Mouse (Mus musculus): ENCODE measurements at regions not wholly inside any gene's neighbourhood (a gene's known extent, or its start where the extent isn't known, plus 50 kb on each side); places are given as distances from the start of the nearest gene placed in this dataset.
A peak's percentile ranks its signal among the peaks of the same experiment; 100 is the strongest.

GRCm38 (mm10) chr19:59395739-59396138, 50.2 kb upstream of the Pdzd8 start:
- H3K4me3 ChIP-seq (replicated peaks) = no peak overlapping the region
- H3K36me3 ChIP-seq = no peaks in the 10 kb centered on the region
- H3K27ac ChIP-seq = no peak overlapping the region
- H3K9ac ChIP-seq = no peak overlapping the region
- no peak overlapping the region for H3K4me2 ChIP-seq (replicated peaks)
- H3K27me3 ChIP-seq (replicated peaks) = peaks cover 4% of the 10 kb centered on the region; the same call in 1 of the 2 replicates
- no peak for ATAC-seq
- H3K4me1 ChIP-seq (replicated peaks) = peaks cover 7% of the 10 kb centered on the region
- WGBS = 36% methylated on average over 9 of the region's 9 CpGs
- H3K9me3 ChIP-seq = no peaks in the 10 kb centered on the region

DNA sequence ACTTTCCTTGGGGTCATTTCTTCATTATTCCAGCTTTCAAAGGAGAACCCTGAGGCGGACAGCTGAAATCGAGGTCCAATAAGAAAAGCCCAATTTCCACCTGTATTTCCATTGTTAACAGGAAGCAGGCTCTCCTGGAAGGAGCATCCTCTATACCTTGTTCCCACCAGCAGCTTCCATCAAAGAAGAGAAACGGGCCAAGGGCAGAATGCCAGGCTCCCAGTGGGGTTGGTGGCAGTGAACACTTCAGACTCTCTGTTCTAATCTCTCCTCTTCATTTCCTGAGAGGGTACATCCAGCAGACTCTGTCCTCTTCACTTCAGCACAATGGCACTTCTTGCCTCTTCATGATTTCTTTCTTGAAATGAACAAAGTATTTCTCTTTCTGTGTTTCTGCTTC, 50.9 kb upstream of the Pdzd8 start:
- no peak overlapping the region for H3K9ac ChIP-seq
- H3K9me3 ChIP-seq = no peaks in the 10 kb centered on the region
- H3K27ac ChIP-seq = no peak overlapping the region
- 76% methylated on average over 3 of the region's 3 CpGs for WGBS
- no peaks in the 10 kb centered on the region for H3K36me3 ChIP-seq
- peaks cover 7% of the 10 kb centered on the region for H3K4me1 ChIP-seq (replicated peaks)
- no peak for ATAC-seq
- no peak overlapping the region for H3K4me3 ChIP-seq (replicated peaks)
- H3K4me2 ChIP-seq (replicated peaks) = no peak overlapping the region
- peaks cover 4% of the 10 kb centered on the region; the same call in 1 of the 2 replicates for H3K27me3 ChIP-seq (replicated peaks)

- no peaks in the 10 kb centered on the region for H3K9me3 ChIP-seq
- no peak overlapping the region for H3K9ac ChIP-seq
- H3K4me1 ChIP-seq (replicated peaks) = peaks cover 7% of the 10 kb centered on the region
- H3K27ac ChIP-seq = no peak overlapping the region
- peak; percentile 62 for ATAC-seq
- H3K27me3 ChIP-seq (replicated peaks) = peaks cover 4% of the 10 kb centered on the region; the same call in 1 of the 2 replicates
- 14% methylated on average over 11 of the region's 11 CpGs for WGBS
- H3K4me3 ChIP-seq (replicated peaks) = no peak overlapping the region
- H3K36me3 ChIP-seq = no peaks in the 10 kb centered on the region
- peak overlapping the region; percentile 5; the same call in 1 of the 2 replicates for H3K4me2 ChIP-seq (replicated peaks)
These were observed 54.4 kb upstream of the Pdzd8 start for GRCm38 (mm10) chr19:59399849-59400585.

GRCm38 (mm10) chr19:59401304-59401703, 55.7 kb upstream of the Pdzd8 start:
- ATAC-seq = no peak
- H3K9ac ChIP-seq = no peak overlapping the region
- H3K4me3 ChIP-seq (replicated peaks) = no peak overlapping the region
- no peaks in the 10 kb centered on the region for H3K36me3 ChIP-seq
- 68% methylated on average over 3 of the region's 3 CpGs for WGBS
- no peaks in the 10 kb centered on the region for H3K9me3 ChIP-seq
- no peak overlapping the region for H3K27ac ChIP-seq
- peaks cover 4% of the 10 kb centered on the region; the same call in 1 of the 2 replicates for H3K27me3 ChIP-seq (replicated peaks)
- no peak overlapping the region for H3K4me2 ChIP-seq (replicated peaks)
- H3K4me1 ChIP-seq (replicated peaks) = peaks cover 7% of the 10 kb centered on the region

- Histone ChIP-seq H3K4me1 (replicated peaks) (peaks cover 7% of the 10 kb centered on the region), H3K9ac (no peak overlapping the region), H3K4me3 (replicated peaks) (no peak overlapping the region), H3K36me3 (no peaks in the 10 kb centered on the region), H3K27ac (no peak overlapping the region), H3K27me3 (replicated peaks) (peaks cover 4% of the 10 kb centered on the region; the same call in 1 of the 2 replicates), H3K4me2 (replicated peaks) (no peak overlapping the region), H3K9me3 (no peaks in the 10 kb centered on the region)
- 90% methylated on average over 4 of the region's 4 CpGs for WGBS
- no peak for ATAC-seq
These were observed 56.1 kb upstream of the Emx2 start for GRCm38 (mm10) chr19:59402097-59402496.

- peaks cover 4% of the 10 kb centered on the region; the same call in 1 of the 2 replicates for H3K27me3 ChIP-seq (replicated peaks)
- peaks cover 7% of the 10 kb centered on the region for H3K4me1 ChIP-seq (replicated peaks)
- ATAC-seq = no peak
- H3K9ac ChIP-seq = no peak overlapping the region
- no peaks in the 10 kb centered on the region for H3K9me3 ChIP-seq
- no peak overlapping the region for H3K27ac ChIP-seq
- H3K4me3 ChIP-seq (replicated peaks) = no peak overlapping the region
- 91% methylated on average over 2 of the region's 2 CpGs for WGBS
- H3K4me2 ChIP-seq (replicated peaks) = no peak overlapping the region
- no peaks in the 10 kb centered on the region for H3K36me3 ChIP-seq
These were observed 54.1 kb upstream of the Emx2 start for GRCm38 (mm10) chr19:59404082-59404481.

DNA sequence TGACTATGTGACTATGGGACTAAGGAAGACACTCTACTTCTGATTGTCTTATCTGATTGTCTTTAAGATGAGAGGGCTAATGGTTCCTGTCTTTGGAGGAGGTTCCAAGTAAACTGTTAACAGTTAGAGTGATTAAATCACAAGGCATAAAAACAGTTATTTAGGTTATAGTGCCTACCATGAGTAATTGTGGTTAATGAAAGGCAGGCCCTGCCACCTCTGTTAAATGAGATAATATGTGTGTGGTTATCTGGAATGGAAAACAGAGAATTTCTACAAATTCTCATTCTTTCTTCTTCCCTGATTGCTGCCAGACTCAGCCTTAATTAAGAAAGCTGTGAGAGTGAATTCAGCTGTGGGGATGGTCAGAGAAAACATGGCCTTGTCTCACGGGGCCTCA, 53.4 kb upstream of the Emx2 start:
- Histone ChIP-seq H3K27me3 (replicated peaks) (peaks cover 4% of the 10 kb centered on the region; the same call in 1 of the 2 replicates), H3K36me3 (no peaks in the 10 kb centered on the region), H3K4me2 (replicated peaks) (no peak overlapping the region), H3K9ac (no peak overlapping the region), H3K4me1 (replicated peaks) (peaks cover 7% of the 10 kb centered on the region), H3K9me3 (no peaks in the 10 kb centered on the region), H3K27ac (no peak overlapping the region), H3K4me3 (replicated peaks) (no peak overlapping the region)
- ATAC-seq = no peak
- WGBS = 87% methylated on average over 1 of the region's 1 CpGs

DNA sequence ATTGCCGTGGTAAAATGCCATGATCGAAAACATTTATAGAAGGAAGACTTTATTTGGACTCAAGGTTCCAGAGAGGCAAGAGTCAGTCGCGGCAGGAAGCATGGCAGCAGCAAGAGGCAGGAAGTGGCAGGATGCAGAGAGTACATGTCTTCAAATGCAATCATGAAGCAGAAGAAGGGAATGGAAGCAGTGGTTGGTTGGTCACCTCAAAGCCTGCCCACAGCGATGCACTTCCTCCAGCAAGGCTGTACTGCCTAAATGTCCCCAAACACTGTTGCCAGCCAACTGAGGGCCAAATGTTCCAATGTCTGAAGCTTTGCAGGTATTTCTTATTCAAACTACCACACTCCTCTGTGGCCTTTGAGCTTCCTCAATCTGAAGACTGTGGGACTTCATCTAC, 52.6 kb upstream of the Emx2 start:
- Histone ChIP-seq H3K27ac (no peak overlapping the region), H3K4me1 (replicated peaks) (no peaks in the 10 kb centered on the region), H3K9me3 (no peaks in the 10 kb centered on the region), H3K4me3 (replicated peaks) (no peak overlapping the region), H3K9ac (no peak overlapping the region), H3K27me3 (replicated peaks) (no peaks in the 10 kb centered on the region), H3K36me3 (no peaks in the 10 kb centered on the region), H3K4me2 (replicated peaks) (no peak overlapping the region)
- WGBS = 80% methylated on average over 5 of the region's 5 CpGs
- ATAC-seq = no peak

DNA sequence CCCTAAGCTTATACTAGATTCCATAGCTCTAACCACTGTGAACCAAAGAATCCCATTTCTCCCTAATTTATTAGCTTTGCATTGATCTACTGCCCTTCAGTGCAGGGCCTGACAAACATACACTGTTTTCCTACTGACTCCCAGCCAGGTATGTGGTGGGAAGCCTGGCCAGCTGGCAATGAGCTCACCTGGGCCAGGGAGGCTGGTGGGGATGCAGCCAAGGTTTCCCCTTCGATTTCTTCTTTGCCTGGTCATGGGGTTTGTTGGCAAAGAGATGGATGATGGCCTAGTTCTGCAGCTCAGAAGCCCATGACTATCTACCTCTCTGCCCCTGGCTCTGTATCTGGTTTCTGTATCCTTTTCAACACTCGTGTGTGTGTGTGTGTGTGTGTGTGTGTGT, 50.1 kb upstream of the Emx2 start:
- Histone ChIP-seq H3K4me2 (replicated peaks) (no peak overlapping the region), H3K4me3 (replicated peaks) (no peak overlapping the region), H3K4me1 (replicated peaks) (no peaks in the 10 kb centered on the region), H3K27ac (no peak overlapping the region), H3K9ac (no peak overlapping the region), H3K27me3 (replicated peaks) (no peaks in the 10 kb centered on the region), H3K9me3 (no peaks in the 10 kb centered on the region), H3K36me3 (no peaks in the 10 kb centered on the region)
- WGBS = 56% methylated on average over 2 of the region's 2 CpGs
- no peak for ATAC-seq
